Mouse (Mus musculus) G1E (cell line): ENCODE measurements around the gene Tmod2.

Experiments used
- CTCF ChIP-seq: IDR thresholded peaks from 2 replicates; pipeline ENCODE4 v1.5.1; 2012; ENCODE audit warnings: low read depth, low read length, inconsistent platforms, mixed read lengths
- GATA1 ChIP-seq: IDR thresholded peaks from 2 replicates; pipeline ENCODE4 v1.6.1; 2012; ENCODE audit warnings: borderline replicate concordance, low read length, inconsistent platforms, mixed read lengths
- TAL1 ChIP-seq: conservative IDR thresholded peaks from 2 replicates; pipeline ENCODE4 v1.6.1; 2012; ENCODE audit warnings: low read depth, low read length, inconsistent platforms, mixed read lengths

GRCm38 (mm10) chr9:75632111-75632510, 21.0 kb upstream of the Tmod2 start:
- TF ChIP-seq CTCF (no peak), GATA1 (no peak), TAL1 (no peak)
